Mouse (Mus musculus) forebrain, embryonic 10.5 days (tissue): Measurements from ENCODE around the gene Ppp2r2c. TPM values are rescaled to one million over a fixed set of nuclear protein-coding genes. Genes with fewer than 3 reads are reported as not detected.
A peak's percentile ranks its signal among the peaks of the same experiment; 100 is the strongest.

Experiments used
- DNase-seq: peaks from one replicate; pipeline ENCODE4 v3.0.0-alpha.2; 2017; ENCODE audit warnings: low spot score; ENCODE audit errors: extremely low spot score
- H3K27ac ChIP-seq: fragments of 300-500 bp; sonication (generic); 2 replicates; pipeline ENCODE4 v1.5.1; 2016; ENCODE audit warnings: mild to moderate bottlenecking
- H3K27me3 ChIP-seq: fragments of 300-500 bp; sonication (generic); 2 replicates; pipeline ENCODE4 v1.6.1; 2016; ENCODE audit warnings: mild to moderate bottlenecking; ENCODE audit not compliant: poor library complexity, severe bottlenecking
- H3K36me3 ChIP-seq: fragments of 300-500 bp; sonication (generic); replicated peaks from 2 replicates; pipeline ENCODE4 v1.6.1; 2016; ENCODE audit warnings: mild to moderate bottlenecking, moderate library complexity
- H3K4me1 ChIP-seq: fragments of 300-500 bp; sonication (generic); 2 replicates; pipeline ENCODE4 v1.6.1; 2016
- H3K4me3 ChIP-seq: fragments of 300-500 bp; sonication (generic); 2 replicates; pipeline ENCODE4 v1.5.1; 2016; ENCODE audit warnings: mild to moderate bottlenecking, moderate library complexity
- H3K9me3 ChIP-seq: fragments of 300-500 bp; sonication (generic); 2 replicates; pipeline ENCODE4 v1.6.1; 2016; ENCODE audit warnings: mild to moderate bottlenecking, moderate library complexity
- WGBS: fragments of 180-500 bp; shearing (Covaris S2); methylation state at CpG from one replicate; pipeline ENCODE4 v1.1.7; 2016; 5-methylcytosine and 5-hydroxymethylcytosine counted together
- polyA plus RNA-seq: library from polyadenylated mRNA; unstranded; fragments of >200 nt; fragmentation: Nextera tagmentation; extraction: Ambion mirVana; gene quantifications from 2 replicates; pipeline ENCODE4 v1.2.1, GENCODE M21; 2016

Ppp2r2c gene
- polyA plus RNA-seq, result 0.68 and 0.78 TPM in 2 replicates

DNA sequence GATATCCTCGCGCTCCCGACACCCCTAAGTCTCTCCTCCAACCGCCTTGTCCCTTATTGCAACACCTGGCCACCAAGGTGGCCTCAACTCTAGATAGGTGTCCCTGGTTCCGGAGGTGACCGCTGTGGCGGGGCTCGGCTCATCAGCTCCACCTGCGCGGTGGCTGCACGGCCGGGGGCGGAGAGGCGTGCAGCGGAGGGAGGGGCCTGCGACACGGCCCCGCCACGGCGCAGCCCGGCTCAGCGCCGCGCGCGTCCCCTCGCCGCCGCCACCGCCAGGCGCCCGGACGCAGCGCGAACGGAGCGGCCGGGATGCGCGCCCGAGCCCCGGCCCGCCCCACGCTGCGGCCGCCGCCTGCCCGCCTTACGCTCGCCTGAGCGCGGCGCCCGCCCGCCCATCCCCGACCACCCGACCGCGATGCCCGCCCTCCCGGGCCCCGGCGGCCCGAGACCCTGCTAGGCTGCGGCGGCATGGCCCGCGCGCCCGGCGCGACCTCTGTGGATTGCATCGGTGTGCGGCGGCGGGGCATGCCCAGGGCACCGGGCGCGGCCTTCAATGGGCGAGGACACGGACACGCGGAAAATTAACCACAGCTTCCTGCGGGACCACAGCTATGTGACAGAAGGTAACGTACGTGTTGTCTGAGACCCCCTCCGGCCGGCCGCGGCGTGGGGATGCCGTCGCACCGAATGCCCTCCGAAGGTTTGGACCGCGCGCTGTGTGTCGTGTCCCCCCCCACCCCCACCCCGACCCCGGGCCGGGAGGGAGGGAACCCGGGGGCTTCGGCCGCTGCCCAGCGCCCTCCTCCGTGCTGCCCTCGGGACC lies at the start of gene Ppp2r2c:
Ppp2r2c (plus strand) TSS at position 248 of the 825 bp plus-strand sequence.
- H3K4me3 ChIP-seq, result peak within 1 kb of the TSS; percentile 59
- DNase-seq, result peak; percentile 21
- peaks cover 98% of the 10 kb centered on the region for H3K27me3 ChIP-seq
- H3K27ac ChIP-seq, result no peak within 1 kb of the TSS
- no peaks in the 10 kb centered on the region for H3K36me3 ChIP-seq
- H3K9me3 ChIP-seq, result no peaks in the 10 kb centered on the region
- H3K4me1 ChIP-seq, result peaks cover 27% of the 10 kb centered on the region
- WGBS, result 2% methylated on average over 107 of the region's 108 CpGs

DNA sequence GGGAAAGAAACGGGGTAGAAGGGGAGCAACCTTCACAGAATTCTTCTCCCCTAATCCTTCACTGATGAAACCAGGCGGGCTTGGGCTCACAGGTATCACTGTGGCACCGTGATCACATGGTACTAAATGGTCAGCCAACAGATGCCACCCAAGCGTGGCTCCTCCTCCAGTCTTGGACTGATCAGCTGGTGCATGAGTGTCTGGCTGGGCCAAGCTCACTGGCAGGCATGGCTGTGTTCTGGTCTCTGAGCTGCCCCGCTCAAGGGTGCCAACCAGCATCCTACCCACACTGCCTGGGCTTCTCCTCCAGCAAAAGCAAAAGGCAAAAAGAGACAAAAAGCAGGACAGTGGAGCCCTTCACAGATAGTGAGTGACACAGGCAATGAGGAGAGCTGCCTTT lies 48.6 kb upstream of the Ppp2r2c start:
- H3K9me3 ChIP-seq, result no peaks in the 10 kb centered on the region
- 89% methylated on average over 5 of the region's 5 CpGs for WGBS
- no peak overlapping the region for H3K4me3 ChIP-seq
- no peaks in the 10 kb centered on the region for H3K4me1 ChIP-seq
- DNase-seq, result no peak
- peaks cover 63% of the 10 kb centered on the region for H3K36me3 ChIP-seq
- H3K27me3 ChIP-seq, result no peaks in the 10 kb centered on the region
- no peak overlapping the region for H3K27ac ChIP-seq

DNA sequence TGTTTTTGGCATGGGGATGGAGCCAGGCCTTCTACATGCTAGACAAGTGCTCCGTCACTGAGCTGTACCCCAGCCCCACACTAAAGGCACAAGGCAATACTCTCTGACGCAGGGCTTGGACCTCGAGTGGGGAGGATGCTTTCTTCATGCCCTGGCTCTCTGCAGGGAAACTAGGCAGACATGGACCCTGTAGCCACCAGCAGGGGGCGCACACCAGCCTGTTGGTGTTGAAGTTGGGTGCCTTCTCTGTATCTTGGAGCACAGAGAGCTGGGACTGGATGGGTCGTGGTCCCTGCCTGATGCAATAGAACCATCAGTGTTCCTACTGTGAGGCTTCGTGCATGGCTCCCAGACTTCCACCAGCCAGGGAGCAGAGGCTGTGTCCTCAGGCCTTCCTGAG lies 48.2 kb upstream of the Ppp2r2c start:
- H3K36me3 ChIP-seq, result peaks cover 62% of the 10 kb centered on the region
- H3K27ac ChIP-seq, result no peak overlapping the region
- H3K27me3 ChIP-seq, result no peaks in the 10 kb centered on the region
- DNase-seq, result peak; percentile 45
- WGBS, result 50% methylated on average over 6 of the region's 6 CpGs
- H3K4me3 ChIP-seq, result no peak overlapping the region
- H3K4me1 ChIP-seq, result no peaks in the 10 kb centered on the region
- no peaks in the 10 kb centered on the region for H3K9me3 ChIP-seq

DNA sequence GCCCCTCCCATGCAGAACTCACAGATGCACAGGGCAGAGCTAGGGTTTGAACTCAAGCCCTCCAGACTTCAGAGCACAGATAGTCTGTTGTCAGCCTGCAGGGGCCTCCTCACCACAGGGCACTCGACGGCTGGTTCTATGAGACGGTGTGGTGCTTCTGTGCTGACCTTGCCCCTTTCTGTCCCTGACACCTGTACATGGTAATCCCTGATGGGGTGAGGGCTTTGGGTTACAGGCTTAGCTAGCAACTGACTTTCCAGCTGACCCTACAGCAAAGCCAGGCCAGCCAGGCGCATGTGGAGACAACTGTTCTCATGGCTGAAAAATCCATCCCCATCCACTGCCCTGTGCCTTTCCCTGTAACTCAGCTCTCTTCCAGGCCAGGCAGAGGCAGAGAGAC lies 45.4 kb upstream of the Ppp2r2c start:
- 92% methylated on average over 4 of the region's 4 CpGs for WGBS
- no peak overlapping the region for H3K27ac ChIP-seq
- H3K36me3 ChIP-seq, result peaks cover 68% of the 10 kb centered on the region
- H3K4me3 ChIP-seq, result no peak overlapping the region
- H3K4me1 ChIP-seq, result no peaks in the 10 kb centered on the region
- H3K9me3 ChIP-seq, result no peaks in the 10 kb centered on the region
- no peak for DNase-seq
- H3K27me3 ChIP-seq, result no peaks in the 10 kb centered on the region

DNA sequence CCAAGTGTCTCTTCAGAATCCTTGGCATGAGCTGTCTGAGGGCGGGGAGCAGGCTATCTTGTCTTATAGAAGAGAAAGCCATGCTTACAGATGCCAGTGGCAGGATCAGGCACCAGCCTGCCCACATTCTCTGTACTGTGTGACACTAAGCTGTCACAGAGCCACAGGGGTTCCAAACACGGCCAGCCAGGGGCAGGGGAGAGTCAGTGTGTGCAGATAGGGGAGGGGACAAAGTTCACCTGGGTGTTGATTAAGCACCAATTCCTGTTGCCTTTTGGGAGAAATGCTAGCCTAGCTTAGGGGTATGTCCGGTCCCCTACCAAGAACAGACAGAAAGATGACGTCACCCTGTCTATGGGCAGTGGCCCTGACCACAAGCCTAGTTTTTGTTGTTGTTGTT lies 39.2 kb upstream of the Ppp2r2c start:
- Histone ChIP-seq H3K27me3 (no peaks in the 10 kb centered on the region), H3K36me3 (peaks cover 26% of the 10 kb centered on the region), H3K9me3 (no peaks in the 10 kb centered on the region), H3K4me3 (no peak overlapping the region), H3K4me1 (peaks cover 17% of the 10 kb centered on the region), H3K27ac (no peak overlapping the region)
- WGBS, result 89% methylated on average over 4 of the region's 4 CpGs
- no peak for DNase-seq

DNA sequence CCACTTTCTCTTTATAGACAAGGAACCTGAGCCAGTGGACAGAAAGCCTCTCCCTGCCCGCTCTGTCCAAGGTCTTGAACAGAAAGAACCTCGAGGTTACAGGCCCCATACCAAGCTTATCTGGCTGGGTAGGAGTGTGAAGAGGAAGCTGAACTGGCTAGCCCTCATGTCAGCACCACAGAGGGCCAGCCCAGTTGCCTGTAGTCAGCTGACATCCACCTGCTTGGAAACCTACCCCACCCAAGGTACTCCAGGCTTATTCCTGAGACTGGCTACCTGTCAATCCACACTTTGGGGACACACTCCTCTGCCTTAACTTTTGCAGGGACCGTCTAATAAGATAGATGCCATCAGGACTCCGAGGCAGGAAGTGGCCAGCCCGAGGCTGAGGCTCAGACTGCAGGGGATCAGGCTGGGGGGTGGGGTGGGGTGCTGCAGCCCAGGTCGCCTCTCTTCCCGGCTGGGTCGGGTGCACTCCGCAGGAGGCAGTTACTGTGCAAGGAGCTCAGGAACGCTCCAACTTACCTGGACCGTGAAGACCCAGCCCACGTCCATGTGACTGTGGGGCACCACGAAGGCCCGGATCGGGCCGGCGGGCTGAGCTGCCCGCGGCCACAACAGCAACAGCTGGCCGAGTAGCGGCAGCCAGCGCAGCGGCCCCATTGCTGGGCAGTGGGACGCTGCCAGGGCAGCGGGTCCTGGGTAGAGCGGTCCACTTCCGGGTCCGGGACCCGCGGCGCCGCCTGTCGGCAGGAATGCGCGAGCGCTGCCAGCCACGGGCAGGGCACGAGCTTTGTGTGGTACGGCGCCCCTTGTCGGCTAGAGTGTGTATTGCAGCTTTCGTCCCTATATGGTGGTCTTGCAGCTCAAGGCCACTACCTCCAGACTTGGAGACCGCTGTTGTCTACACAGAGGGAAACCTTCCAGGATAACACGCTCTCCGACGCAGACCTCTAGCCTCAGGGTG lies 38.1 kb upstream of the Ppp2r2c start, which contains the start of gene Man2b2:
Man2b2 (minus strand) TSS at position 741 of the 967 bp plus-strand sequence.
- H3K27ac ChIP-seq, result peak within 1 kb of the TSS; percentile 86
- DNase-seq, result peak; percentile 94

DNA sequence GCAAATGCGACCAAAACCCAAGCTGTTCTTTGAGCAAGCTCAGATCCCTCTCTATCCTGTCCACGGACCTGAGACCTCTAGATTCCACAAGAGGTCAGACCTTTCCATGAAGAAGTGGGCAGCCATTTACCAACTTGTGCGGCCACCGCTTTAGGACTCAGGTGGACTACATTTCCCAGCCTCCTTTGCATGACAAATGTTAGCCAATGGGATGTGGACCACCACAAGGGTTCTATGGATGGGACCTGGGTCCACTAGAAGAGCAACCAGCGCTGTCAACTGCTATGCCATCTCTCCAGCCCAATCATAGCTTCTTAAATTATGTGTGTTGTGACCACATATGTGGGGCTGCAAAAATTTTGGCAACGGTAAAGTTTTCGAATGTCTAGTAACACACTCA lies 37.0 kb upstream of the Ppp2r2c start:
- WGBS, result 68% methylated on average over 7 of the region's 7 CpGs
- Histone ChIP-seq H3K27me3 (no peaks in the 10 kb centered on the region), H3K36me3 (peaks cover 13% of the 10 kb centered on the region; the same call in 1 of the 2 replicates), H3K4me1 (peaks cover 17% of the 10 kb centered on the region), H3K4me3 (peak overlapping the region; percentile 72; the same call in 1 of the 2 replicates), H3K9me3 (no peaks in the 10 kb centered on the region), H3K27ac (no peak overlapping the region)
- no peak for DNase-seq

More for the DNA sequence above, 38.1 kb upstream of the Ppp2r2c start, which contains the start of gene Man2b2:
- no peaks in the 10 kb centered on the region for H3K9me3 ChIP-seq
- H3K4me3 ChIP-seq, result peak within 1 kb of the TSS; percentile 72
- H3K27me3 ChIP-seq, result no peaks in the 10 kb centered on the region
- WGBS, result 5% methylated on average over 46 of the region's 46 CpGs
- H3K4me1 ChIP-seq, result peaks cover 17% of the 10 kb centered on the region
- peaks cover 21% of the 10 kb centered on the region for H3K36me3 ChIP-seq

DNA sequence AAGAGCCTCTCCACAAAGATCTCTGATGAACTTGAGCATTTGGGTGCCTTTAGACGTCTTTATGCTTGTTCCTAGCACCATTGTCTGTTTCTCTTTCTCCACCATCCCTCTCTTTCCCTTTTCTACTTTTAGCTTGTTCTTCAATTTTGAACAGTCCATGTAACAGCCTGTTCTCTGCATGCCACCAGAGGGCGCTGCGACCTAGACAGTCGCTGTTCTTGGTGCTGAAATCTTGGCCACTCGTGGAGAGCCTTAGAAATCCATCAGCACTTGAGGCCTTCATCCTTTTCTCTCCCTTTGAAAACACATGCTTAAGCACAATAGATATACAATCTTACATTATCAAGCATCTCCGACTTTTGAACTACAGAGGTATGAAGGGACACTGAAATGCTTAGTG lies 32.4 kb upstream of the Ppp2r2c start:
- Histone ChIP-seq H3K27ac (no peak overlapping the region), H3K9me3 (no peaks in the 10 kb centered on the region), H3K36me3 (no peaks in the 10 kb centered on the region), H3K4me1 (peaks cover 2% of the 10 kb centered on the region; the same call in 1 of the 2 replicates), H3K4me3 (no peak overlapping the region), H3K27me3 (no peaks in the 10 kb centered on the region)
- WGBS, result 2% methylated on average over 6 of the region's 6 CpGs
- DNase-seq, result peak; percentile 77

DNA sequence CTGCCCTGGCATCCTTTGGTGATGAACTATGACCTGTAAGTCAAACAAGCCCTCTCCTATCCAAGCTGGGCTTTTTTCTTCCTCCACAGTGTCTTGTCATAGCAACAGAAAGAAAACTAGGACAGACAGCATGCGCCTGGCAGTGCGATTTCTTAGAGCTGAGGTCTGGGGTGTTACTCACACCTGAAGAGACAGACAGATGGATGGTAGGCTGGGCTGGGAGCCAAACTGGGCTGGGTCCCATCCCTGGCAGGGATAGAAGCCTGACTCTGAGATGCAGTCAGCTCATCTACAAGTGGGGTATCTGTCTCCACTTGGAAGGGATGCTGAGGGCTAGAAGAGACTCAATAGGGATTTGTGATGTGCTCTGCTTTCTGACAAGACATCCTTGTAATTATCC lies 29.3 kb upstream of the Ppp2r2c start:
- no peak overlapping the region for H3K27ac ChIP-seq
- H3K36me3 ChIP-seq, result no peaks in the 10 kb centered on the region
- 90% methylated on average over 2 of the region's 2 CpGs for WGBS
- DNase-seq, result no peak
- H3K27me3 ChIP-seq, result no peaks in the 10 kb centered on the region
- H3K9me3 ChIP-seq, result no peaks in the 10 kb centered on the region
- no peak overlapping the region for H3K4me3 ChIP-seq
- H3K4me1 ChIP-seq, result no peaks in the 10 kb centered on the region

DNA sequence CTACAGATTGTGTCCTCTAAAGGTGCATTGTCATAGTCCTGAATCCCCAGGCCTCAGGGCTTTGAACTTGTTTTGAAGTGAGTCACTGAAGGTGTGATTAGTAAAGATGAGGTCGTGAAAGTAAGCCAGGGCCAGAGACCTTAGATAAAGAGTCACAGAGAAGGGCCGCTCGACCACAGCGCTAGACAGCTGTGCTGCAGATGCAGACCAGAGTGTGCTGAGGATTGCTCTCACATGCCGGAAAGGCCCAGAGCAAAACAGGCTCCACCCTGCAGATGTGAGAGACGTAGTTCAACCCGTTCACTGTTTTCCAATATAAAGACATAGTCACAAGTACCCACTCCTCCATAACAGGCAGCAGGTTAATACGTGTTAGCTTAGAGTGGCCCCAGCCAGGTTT lies 28.7 kb upstream of the Ppp2r2c start:
- no peaks in the 10 kb centered on the region for H3K9me3 ChIP-seq
- no peaks in the 10 kb centered on the region for H3K27me3 ChIP-seq
- no peak overlapping the region for H3K27ac ChIP-seq
- no peak for DNase-seq
- H3K4me1 ChIP-seq, result no peaks in the 10 kb centered on the region
- no peaks in the 10 kb centered on the region for H3K36me3 ChIP-seq
- H3K4me3 ChIP-seq, result no peak overlapping the region
- WGBS, result 77% methylated on average over 8 of the region's 8 CpGs

DNA sequence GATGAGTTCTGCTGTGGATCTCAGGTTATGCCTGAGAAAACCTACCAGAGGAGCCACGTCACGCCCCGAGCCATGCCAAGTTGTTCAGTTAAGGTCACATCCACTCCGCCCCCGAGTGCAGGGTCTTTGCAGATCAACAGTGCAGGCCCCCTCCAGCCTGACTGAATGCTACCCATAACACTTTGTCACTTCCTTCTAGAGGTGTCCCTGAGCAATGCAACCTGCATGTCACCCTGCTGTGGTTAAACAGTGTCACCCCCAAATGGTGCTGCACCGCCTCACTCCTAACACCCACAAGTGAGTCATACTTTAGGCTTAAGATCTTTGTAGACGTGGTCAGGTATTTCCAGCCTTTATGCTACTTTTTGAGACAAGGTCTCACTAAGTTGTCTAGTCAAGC lies 28.2 kb upstream of the Ppp2r2c start:
- DNase-seq, result no peak
- no peaks in the 10 kb centered on the region for H3K36me3 ChIP-seq
- no peaks in the 10 kb centered on the region for H3K9me3 ChIP-seq
- H3K4me1 ChIP-seq, result no peaks in the 10 kb centered on the region
- H3K4me3 ChIP-seq, result no peak overlapping the region
- 85% methylated on average over 7 of the region's 7 CpGs for WGBS
- no peaks in the 10 kb centered on the region for H3K27me3 ChIP-seq
- no peak overlapping the region for H3K27ac ChIP-seq

DNA sequence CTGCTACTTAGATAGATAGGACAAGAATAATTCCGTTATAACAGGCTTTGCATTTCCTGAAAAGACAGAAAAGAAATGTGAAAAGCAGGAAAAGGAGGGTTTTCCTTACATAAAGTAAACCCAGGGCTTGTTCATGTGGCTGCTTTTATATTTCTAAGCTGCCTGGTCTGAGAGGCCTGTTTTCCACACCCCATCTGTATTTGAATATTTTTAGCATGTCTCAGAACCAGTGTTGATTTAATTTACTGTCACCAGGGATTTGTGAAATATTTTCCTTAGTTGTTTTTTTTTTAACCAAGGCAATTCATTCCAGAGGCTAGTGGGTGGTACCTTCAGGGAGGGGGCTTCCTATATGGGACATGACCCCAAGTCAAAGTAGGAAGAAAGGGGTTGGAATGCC lies 26.6 kb upstream of the Ppp2r2c start:
- DNase-seq, result no peak
- Histone ChIP-seq H3K36me3 (no peaks in the 10 kb centered on the region), H3K4me1 (no peaks in the 10 kb centered on the region), H3K27me3 (no peaks in the 10 kb centered on the region), H3K4me3 (no peak overlapping the region), H3K9me3 (no peaks in the 10 kb centered on the region), H3K27ac (no peak overlapping the region)
- 70% methylated on average over 1 of the region's 1 CpGs for WGBS
